Mouse (Mus musculus) neural tube, embryonic 14.5 days (tissue): Measurements from ENCODE around the gene A630001G21Rik. TPM values are rescaled to one million over a fixed set of nuclear protein-coding genes. Genes with fewer than 3 reads are reported as not detected.

Source experiments
- ATAC-seq: fragments of 200-750 bp; cut with Nextera tagmentation; 2 replicates; pipeline ENCODE4 v1.8.0; 2017; ENCODE audit warnings: low read depth, mild to moderate bottlenecking, moderate TSS enrichment, moderate library complexity
- H3K27ac ChIP-seq: fragments of 300-500 bp; sonication (generic); 2 replicates; pipeline ENCODE4 v1.5.1; 2014; ENCODE audit warnings: low read depth, mild to moderate bottlenecking, control low read depth, low read length, moderate library complexity, mixed read lengths
- H3K27me3 ChIP-seq: fragments of 300-500 bp; sonication (generic); 2 replicates; pipeline ENCODE4 v1.6.1; 2014; ENCODE audit warnings: low read length; ENCODE audit not compliant: control insufficient read depth, insufficient read depth
- H3K36me3 ChIP-seq: fragments of 300-500 bp; sonication (generic); 2 replicates; pipeline ENCODE4 v1.6.1; 2014; ENCODE audit warnings: low read length, mixed read lengths; ENCODE audit not compliant: control insufficient read depth, insufficient read depth
- H3K4me1 ChIP-seq: fragments of 300-500 bp; sonication (generic); 2 replicates; pipeline ENCODE4 v1.6.1; 2014; ENCODE audit warnings: low read length; ENCODE audit not compliant: control insufficient read depth, insufficient read depth
- H3K4me2 ChIP-seq: fragments of 300-500 bp; sonication (generic); 2 replicates; pipeline ENCODE4 v1.6.1; 2014; ENCODE audit warnings: mild to moderate bottlenecking, low read depth, low read length, control low read depth
- H3K4me3 ChIP-seq: fragments of 300-500 bp; sonication (generic); 2 replicates; pipeline ENCODE4 v1.5.1; 2014; ENCODE audit warnings: low read depth, low read length, control low read depth, mixed read lengths
- H3K9ac ChIP-seq: fragments of 300-500 bp; sonication (generic); replicated peaks from 2 replicates; pipeline ENCODE4 v1.6.1; 2014; ENCODE audit warnings: low read depth, mild to moderate bottlenecking, control low read depth, low read length, mixed read lengths
- H3K9me3 ChIP-seq: fragments of 300-500 bp; sonication (generic); 2 replicates; pipeline ENCODE4 v1.6.1; 2016; ENCODE audit warnings: low read length; ENCODE audit not compliant: control insufficient read depth
- WGBS: fragments of 180-500 bp; shearing (Covaris S2); extraction: QIAGEN DNeasy Blood & Tissue Kit; methylation state at CpG from one replicate; pipeline ENCODE4 v1.1.7; 2014; 5-methylcytosine and 5-hydroxymethylcytosine counted together
- microRNA-seq: library from miRNA; unstranded; fragments of <30 nt; microRNA quantifications from one replicate; pipeline ENCODE4, GENCODE M21; 2016
- polyA plus RNA-seq: library from polyadenylated mRNA; unstranded; fragments of >200 nt; fragmentation: Nextera tagmentation; extraction: Ambion mirVana; gene quantifications from 2 replicates; pipeline ENCODE4 v1.2.1, GENCODE M21; 2014

The A630001G21Rik gene
- polyA plus RNA-seq, 1 experiment from 2014 or later = 0.20 TPM

GRCm38 (mm10) chr1:85680226-85680625, 98.2 kb downstream of the A630001G21Rik start:
- H3K9ac ChIP-seq = no peak overlapping the region
- H3K4me1 ChIP-seq = no peaks in the 10 kb centered on the region
- H3K4me3 ChIP-seq = no peak overlapping the region
- no peaks in the 10 kb centered on the region for H3K9me3 ChIP-seq
- 89% methylated on average over 4 of the region's 4 CpGs for WGBS
- H3K36me3 ChIP-seq = no peaks in the 10 kb centered on the region
- no peaks in the 10 kb centered on the region for H3K27me3 ChIP-seq
- no peak overlapping the region for H3K4me2 ChIP-seq
- no peak for ATAC-seq
- H3K27ac ChIP-seq = no peak overlapping the region

Small RNA genes lying within 50 kb of the gene (microRNA-seq; reads per million reads assigned to microRNA genes)
- gene Gm25472 (not detected), gene Mir8096 (not detected)

Other genes starting within 250 kb of the A630001G21Rik start
- gene G530012D18Rik, start 203.0 kb downstream of the A630001G21Rik start, polyA plus RNA-seq = not detected in 2 replicates
- gene Sp110, start 179.8 kb downstream of the A630001G21Rik start, polyA plus RNA-seq = 0.37 and 0.90 TPM in 2 replicates
- gene Sp140, start 178.3 kb downstream of the A630001G21Rik start, polyA plus RNA-seq = 0.20 and 0.95 TPM in 2 replicates
- gene Sp100, start 128.7 kb downstream of the A630001G21Rik start, polyA plus RNA-seq = 0.36 TPM in 1 of 2 replicates, not detected in the other
- 74.4 and 83.9 TPM in 2 replicates for gene Cab39, start 14.8 kb upstream of the A630001G21Rik start, polyA plus RNA-seq
- 93.2 and 105 TPM in 2 replicates for gene Itm2c, start 115.6 kb upstream of the A630001G21Rik start, polyA plus RNA-seq
- gene 4933407L21Rik, start 149.8 kb upstream of the A630001G21Rik start, polyA plus RNA-seq = 6.5 and 6.9 TPM in 2 replicates
- gene Gpr55, start 182.4 kb upstream of the A630001G21Rik start, polyA plus RNA-seq = 0.13 and 0.14 TPM in 2 replicates
- 0.51 and 0.66 TPM in 2 replicates for gene Spata3, start 238.2 kb upstream of the A630001G21Rik start, polyA plus RNA-seq